Mouse (Mus musculus) MEL (cell line): ENCODE measurements around the gene Eef1akmt3. TPM values are rescaled to one million over a fixed set of nuclear protein-coding genes. Genes with fewer than 3 reads are reported as not detected.

Source experiments
- DNase-seq: peaks from one replicate; pipeline ENCODE4 v3.0.0; 2011; ENCODE audit warnings: low read depth, low spot score
- H3K27ac ChIP-seq: 2 replicates; pipeline ENCODE4 v1.5.1; 2012; ENCODE audit warnings: low read depth, mild to moderate bottlenecking, control low read depth, low read length, moderate library complexity; ENCODE audit not compliant: control insufficient read depth
- H3K27me3 ChIP-seq, 2 experiments: fragments of 150-350 bp in 1 of 2; sonication (generic) in 1 of 2; 2 replicates each; pipeline ENCODE4 v1.6.1; 2012; ENCODE audit warnings: low read length in 2 of 2, mild to moderate bottlenecking in 2 of 2, improper control_type of control experiment in 1 of 2, moderate library complexity in 1 of 2; ENCODE audit not compliant: insufficient read depth in 2 of 2, control insufficient read depth in 1 of 2
- H3K36me3 ChIP-seq, 2 experiments: 2 replicates each; pipeline ENCODE4 v1.6.1; 2012 to 2014; ENCODE audit warnings: low read length in 2 of 2, improper control_type of control experiment in 1 of 2, inconsistent platforms in 1 of 2, mild to moderate bottlenecking in 1 of 2; ENCODE audit not compliant: insufficient read depth in 2 of 2, control insufficient read depth in 1 of 2
- H3K4me1 ChIP-seq, 2 experiments: fragments of 150-350 bp in 1 of 2; sonication (generic) in 1 of 2; 2 replicates each; pipeline ENCODE4 v1.6.1; 2012; ENCODE audit warnings: low read length in 2 of 2, improper control_type of control experiment in 1 of 2, mild to moderate bottlenecking in 1 of 2; ENCODE audit not compliant: insufficient read depth in 2 of 2, control insufficient read depth in 1 of 2
- H3K4me3 ChIP-seq, 2 experiments: fragments of 150-350 bp in 1 of 2; sonication (generic) in 1 of 2; 2 replicates each; pipeline ENCODE4 v1.5.1; 2012; ENCODE audit warnings: low read depth in 2 of 2, low read length in 2 of 2, mild to moderate bottlenecking in 2 of 2, moderate library complexity in 2 of 2, control low read depth in 1 of 2, improper control_type of control experiment in 1 of 2; ENCODE audit not compliant: control insufficient read depth in 1 of 2, insufficient read depth in 1 of 2
- H3K79me2 ChIP-seq: 2 replicates; pipeline ENCODE4 v1.6.1; 2012; ENCODE audit warnings: mild to moderate bottlenecking, low read length, moderate library complexity; ENCODE audit not compliant: control insufficient read depth, poor library complexity, insufficient read depth
- H3K9ac ChIP-seq: 2 replicates; pipeline ENCODE4 v1.6.1; 2012; ENCODE audit warnings: low read depth, mild to moderate bottlenecking, control low read depth, low read length, moderate library complexity; ENCODE audit not compliant: control insufficient read depth, poor library complexity, severe bottlenecking
- H3K9me3 ChIP-seq: fragments of 150-350 bp; sonication (generic); replicated peaks from 2 replicates; pipeline ENCODE4 v1.6.1; 2012; ENCODE audit warnings: mild to moderate bottlenecking, low read length, improper control_type of control experiment, moderate library complexity; ENCODE audit not compliant: insufficient read depth
- CHD1 ChIP-seq: IDR thresholded peaks from 2 replicates; pipeline ENCODE4 v1.6.1; 2012; ENCODE audit warnings: low read depth, mild to moderate bottlenecking, inconsistent platforms, low read length, improper control_type of control experiment
- CTCF ChIP-seq, 3 experiments: IDR thresholded peaks in 2 of 3; conservative IDR thresholded peaks in 1 of 3; 2 replicates each; pipeline ENCODE4 v1.5.1; 2011 to 2012; ENCODE audit warnings: low read length in 3 of 3, low read depth in 2 of 3, mild to moderate bottlenecking in 2 of 3, improper control_type of control experiment in 1 of 3, inconsistent platforms in 1 of 3, mixed read lengths in 1 of 3, moderate library complexity in 1 of 3; ENCODE audit not compliant: control insufficient read depth in 1 of 3, insufficient read depth in 1 of 3, poor library complexity in 1 of 3, severe bottlenecking in 1 of 3
- E2F4 ChIP-seq: IDR thresholded peaks from 2 replicates; pipeline ENCODE4 v1.6.1; 2011; ENCODE audit warnings: low read depth, low read length, improper control_type of control experiment, borderline replicate concordance
- EP300 ChIP-seq, 2 experiments: IDR thresholded peaks; 2 replicates each; pipeline ENCODE4 v1.6.1; 2011; ENCODE audit warnings: improper control_type of control experiment in 2 of 2, low read length in 2 of 2, low read depth in 1 of 2, mild to moderate bottlenecking in 1 of 2
- ETS1 ChIP-seq: IDR thresholded peaks from 2 replicates; pipeline ENCODE4 v1.6.1; 2012; ENCODE audit warnings: low read depth, mild to moderate bottlenecking, inconsistent platforms, low read length, improper control_type of control experiment, moderate library complexity
- HCFC1 ChIP-seq: IDR thresholded peaks from 2 replicates; pipeline ENCODE4 v1.6.1; 2012; ENCODE audit warnings: low read depth, mild to moderate bottlenecking, inconsistent platforms, low read length, improper control_type of control experiment, moderate library complexity
- JUND ChIP-seq: IDR thresholded peaks from 2 replicates; pipeline ENCODE4 v1.6.1; 2011; ENCODE audit warnings: low read depth, mild to moderate bottlenecking, improper control_type of control experiment, low read length
- KAT2A ChIP-seq: conservative IDR thresholded peaks from 2 replicates; pipeline ENCODE4 v1.6.1; 2012; ENCODE audit warnings: low read depth, low read length, improper control_type of control experiment, inconsistent platforms
- MAFK ChIP-seq: IDR thresholded peaks from 2 replicates; pipeline ENCODE4 v1.6.1; 2011; ENCODE audit warnings: low read depth, mild to moderate bottlenecking, low read length, improper control_type of control experiment, borderline replicate concordance
- MAX ChIP-seq: IDR thresholded peaks from 2 replicates; pipeline ENCODE4 v1.6.1; 2011; ENCODE audit warnings: low read length, improper control_type of control experiment
- MXI1 ChIP-seq: IDR thresholded peaks from 2 replicates; pipeline ENCODE4 v1.6.1; 2011; ENCODE audit warnings: mild to moderate bottlenecking, low read depth, low read length, improper control_type of control experiment
- MYB ChIP-seq: IDR thresholded peaks from 2 replicates; pipeline ENCODE4 v1.6.1; 2011; ENCODE audit warnings: mild to moderate bottlenecking, low read depth, low read length, improper control_type of control experiment
- NELFE ChIP-seq: IDR thresholded peaks from 2 replicates; pipeline ENCODE4 v1.6.1; 2011; ENCODE audit warnings: low read depth, low read length, improper control_type of control experiment
- NRF1 ChIP-seq: IDR thresholded peaks from 2 replicates; pipeline ENCODE4 v1.6.1; 2014; ENCODE audit warnings: low read depth, mild to moderate bottlenecking, inconsistent platforms, low read length, improper control_type of control experiment, moderate library complexity; ENCODE audit not compliant: poor library complexity, insufficient read depth, severe bottlenecking
- POLR2A ChIP-seq, 2 experiments: IDR thresholded peaks; 2 replicates each; pipeline ENCODE4 v1.6.1; 2011 to 2012; ENCODE audit warnings: low read length in 2 of 2, mild to moderate bottlenecking in 2 of 2, control low read depth in 1 of 2, improper control_type of control experiment in 1 of 2, low read depth in 1 of 2, moderate library complexity in 1 of 2; ENCODE audit not compliant: control insufficient read depth in 1 of 2, insufficient read depth in 1 of 2, poor library complexity in 1 of 2
- SIN3A ChIP-seq: IDR thresholded peaks from 2 replicates; pipeline ENCODE4 v1.6.1; 2012; ENCODE audit warnings: low read length, improper control_type of control experiment, inconsistent platforms
- SMC3 ChIP-seq: IDR thresholded peaks from 2 replicates; pipeline ENCODE4 v1.6.1; 2011; ENCODE audit warnings: low read depth, low read length, improper control_type of control experiment
- TAL1 ChIP-seq: IDR thresholded peaks from 2 replicates; pipeline ENCODE4 v1.6.1; 2012; ENCODE audit warnings: mild to moderate bottlenecking, inconsistent platforms, low read length, moderate library complexity, mixed read lengths
- TCF12 ChIP-seq: IDR thresholded peaks from 2 replicates; pipeline ENCODE4 v1.6.1; 2014; ENCODE audit warnings: low read depth, mild to moderate bottlenecking, inconsistent platforms, low read length, improper control_type of control experiment, moderate library complexity
- ZKSCAN1 ChIP-seq: IDR thresholded peaks from 2 replicates; pipeline ENCODE4 v1.6.1; 2012; ENCODE audit warnings: low read depth, mild to moderate bottlenecking, inconsistent platforms, low read length, improper control_type of control experiment, moderate library complexity
- ZMIZ1 ChIP-seq: IDR thresholded peaks from 2 replicates; pipeline ENCODE4 v1.6.1; 2012; ENCODE audit warnings: low read depth, mild to moderate bottlenecking, inconsistent platforms, low read length, improper control_type of control experiment, moderate library complexity
- ZNF384 ChIP-seq: IDR thresholded peaks from 2 replicates; pipeline ENCODE4 v1.6.1; 2012; ENCODE audit warnings: low read depth, mild to moderate bottlenecking, inconsistent platforms, low read length, improper control_type of control experiment
- polyA plus RNA-seq, 2 experiments: library from polyadenylated mRNA; stranded (reverse) in 1 of 2; unstranded in 1 of 2; fragments of >175 nt in 1 of 2; fragments of >200 nt in 1 of 2; gene quantifications; 2 replicates each; pipeline versions ENCODE4 v1.2.1 to v1.2.4; 2012; ENCODE audit warnings: low replicate concordance in 2 of 2, low read depth in 1 of 2; ENCODE audit not compliant: insufficient read length in 2 of 2, insufficient read depth in 1 of 2, missing spikeins in 1 of 2
- total RNA-seq: library from RNA; depleted of rRNA; stranded (reverse); fragments of 300-350 nt; gene quantifications from 2 replicates; pipeline ENCODE4 v1.2.3, GENCODE M21; 2012

Gene Eef1akmt3
- total and polyA plus RNA-seq, 3 experiments = 0.27 to 2.3 TPM; not detected in 1

GRCm38 (mm10) chr10:127070190-127071121 lies 29.1 kb upstream of the Eef1akmt3 start, which contains the start of gene Tspan31 (continued):
- peak; percentile 99 for TF ChIP-seq ZNF384
- peak; percentile 66 for TF ChIP-seq MXI1
- TF ChIP-seq E2F4 = no peak
- TF ChIP-seq SIN3A = peak; percentile 79
- no peak for TF ChIP-seq MYB
- no peak for TF ChIP-seq CTCF (IDR thresholded peaks at IDR 0.05 in 2 of 3, conservative IDR thresholded peaks at IDR 0.05 in 1 of 3; ENCODE audit: control insufficient read depth in 1 of 3, insufficient read depth in 1 of 3, low read depth in 2 of 3, low read length in 3 of 3, poor library complexity in 1 of 3, severe bottlenecking in 1 of 3)
- no peak for TF ChIP-seq SMC3
- no peak; the same call in 1 of the 2 replicates for TF ChIP-seq CHD1
- TF ChIP-seq HCFC1 = peak; percentile 80
- TF ChIP-seq TAL1 = no peak
- TF ChIP-seq MAFK = no peak
- TF ChIP-seq EP300 (IDR thresholded peaks at IDR 0.05; ENCODE audit: low read depth in 1 of 2, low read length in 2 of 2) = no peak
- TF ChIP-seq ETS1 = 0 out of 2 replicates have a peak, but pooled peaks have one; percentile 30
- TF ChIP-seq TCF12 = peak; percentile 38; the same call in 1 of the 2 replicates
- TF ChIP-seq MAX = peak; percentile 65
- TF ChIP-seq NRF1 = peak; percentile 77
- peak; percentile 73 for TF ChIP-seq NELFE
- no peak; the same call in 1 of the 2 replicates for TF ChIP-seq KAT2A
- no peak; the same call in 1 of the 2 replicates for TF ChIP-seq JUND

- no peaks in the 10 kb centered on the region for H3K27me3 ChIP-seq
These were observed 28.2 kb upstream of the Eef1akmt3 start for GRCm38 (mm10) chr10:127069281-127070189.

More at GRCm38 (mm10) chr10:127069281-127070189, 28.2 kb upstream of the Eef1akmt3 start:
- peak; percentile 69 for DNase-seq
- Histone ChIP-seq H3K4me3 (peak overlapping the region; percentile 89 to 93), H3K79me2 (peaks cover 25% of the 10 kb centered on the region), H3K36me3 (peaks cover 14 to 34% of the 10 kb centered on the region in 2 experiments), H3K9me3 (no peaks in the 10 kb centered on the region), H3K27ac (peak overlapping the region; percentile 80), H3K4me1 (peaks cover 3 to 17% of the 10 kb centered on the region in 2 experiments)
- TF ChIP-seq POLR2A (IDR thresholded peaks at IDR 0.05; ENCODE audit: control insufficient read depth in 1 of 2, insufficient read depth in 1 of 2, low read depth in 1 of 2, low read length in 2 of 2, poor library complexity in 1 of 2) (peak in 1 of 2 experiments; percentile 17; a peak in 1 of 4 replicates), MXI1 (peak; percentile 34), HCFC1 (no peak), SIN3A (0 out of 2 replicates have a peak, but pooled peaks have one; percentile 11), ZKSCAN1 (0 out of 2 replicates have a peak, but pooled peaks have one; percentile 10), ZMIZ1 (no peak)
- TF ChIP-seq, all 39 proteins: peak for 4
- H3K9ac ChIP-seq = peak overlapping the region; percentile 90
